Mouse (Mus musculus): ENCODE data around the gene Kcnt1. TPM values are rescaled to one million over a fixed set of nuclear protein-coding genes. Genes with fewer than 3 reads are reported as not detected.

Gene Kcnt1
- total and polyA plus RNA-seq, 3 experiments, result 0.04 TPM; not detected in 2

DNA sequence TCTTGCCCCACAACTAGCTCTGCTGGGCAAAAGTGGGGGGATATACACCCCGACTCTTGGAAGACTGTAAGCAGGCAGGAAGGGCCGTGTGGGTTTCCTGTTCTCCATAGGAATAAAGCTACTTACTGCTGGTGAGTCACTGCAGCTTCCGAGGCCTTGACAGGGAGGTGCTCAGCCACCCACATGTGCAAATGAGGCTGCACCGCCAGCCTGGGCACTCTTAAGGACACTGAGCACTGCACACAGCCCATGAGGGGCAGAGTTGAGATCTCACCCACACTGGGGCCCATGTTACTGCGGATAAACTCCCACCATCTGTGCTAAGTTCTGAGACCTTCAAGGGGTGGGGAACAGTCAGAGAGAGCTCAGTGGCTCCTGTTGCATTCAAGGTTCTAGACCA is 3.1 kb downstream of the Kcnt1 start:
- H3K27me3 ChIP-seq (replicated peaks), result peaks cover 80% of the 10 kb centered on the region
- no peak overlapping the region for H3K9ac ChIP-seq (ENCODE audit: insufficient read depth, low read depth)
- no peak overlapping the region for H3K4me3 ChIP-seq (replicated peaks in 1 of 3; ENCODE audit: low read depth in 2 of 3, low read length in 2 of 3, poor library complexity in 1 of 3)

GRCm38 (mm10) chr2:25877250-25877735 is 13.8 kb downstream of the Kcnt1 start:
- peaks cover 90% of the 10 kb centered on the region for H3K27me3 ChIP-seq (replicated peaks)
- H3K4me1 ChIP-seq (ENCODE audit: control insufficient read depth in 1 of 2, insufficient read depth in 2 of 2), result no peaks in the 10 kb centered on the region
- dilution Hi-C loops (cut with MboI; ENCODE audit: extremely low pct_ligation_motif_present, extremely low pct_unique_long_range_greater_than_20kb, low sequenced_read_pairs), result no loop called here
- H3K4me2 ChIP-seq (ENCODE audit: insufficient read depth, low read depth, poor library complexity, severe bottlenecking), result no peak overlapping the region
- H3K9ac ChIP-seq (ENCODE audit: insufficient read depth, low read depth), result no peak overlapping the region
- TF ChIP-seq ZKSCAN1 (IDR thresholded peaks at IDR 0.05; ENCODE audit: borderline replicate concordance, low read depth, low read length) (no peak), ELF1 (IDR thresholded peaks at IDR 0.05; ENCODE audit: low read depth, low read length) (no peak), TBP (conservative IDR thresholded peaks at IDR 0.05; ENCODE audit: low read depth, low read length) (no peak), NRF1 (IDR thresholded peaks at IDR 0.05; ENCODE audit: low read depth, low read length) (no peak), CHD2 (IDR thresholded peaks at IDR 0.05; ENCODE audit: low read length) (no peak), RCOR1 (conservative IDR thresholded peaks at IDR 0.05; ENCODE audit: low read depth, low read length) (no peak), SMC3 (IDR thresholded peaks at IDR 0.05; ENCODE audit: low read depth, low read length) (no peak), ETS1 (conservative IDR thresholded peaks at IDR 0.05; ENCODE audit: low read depth, low read length) (no peak)
- H3K9me3 ChIP-seq (replicated peaks; ENCODE audit: low read length), result peaks cover 16% of the 10 kb centered on the region
- no peak for DNase-seq (ENCODE audit: extremely low read depth)
- H3K36me3 ChIP-seq (replicated peaks in 1 of 2; ENCODE audit: control insufficient read depth in 1 of 2, insufficient read depth in 1 of 2, low read length in 1 of 2), result no peaks in the 10 kb centered on the region
- in situ Hi-C loops (cut with MboI; ENCODE audit: low pct_ligation_motif_present, low pct_unique_long_range_greater_than_20kb, low sequenced_read_pairs), result no loop called here
- no peaks in the 10 kb centered on the region for H3K79me2 ChIP-seq (replicated peaks; ENCODE audit: control insufficient read depth, extremely low read depth, insufficient read depth, poor library complexity, severe bottlenecking)
- no peak overlapping the region for H3K27ac ChIP-seq (ENCODE audit: insufficient read depth, low read depth)
- no peak overlapping the region for H3K4me3 ChIP-seq (replicated peaks in 1 of 3; ENCODE audit: low read depth in 2 of 3, low read length in 2 of 3, poor library complexity in 1 of 3)

More for the DNA sequence above, 3.1 kb downstream of the Kcnt1 start:
- in situ Hi-C loops (cut with MboI; ENCODE audit: low pct_ligation_motif_present, low pct_unique_long_range_greater_than_20kb, low sequenced_read_pairs), result no loop called here
- H3K4me2 ChIP-seq (ENCODE audit: insufficient read depth, low read depth, poor library complexity, severe bottlenecking), result no peak overlapping the region
- H3K36me3 ChIP-seq (replicated peaks in 1 of 2; ENCODE audit: control insufficient read depth in 1 of 2, insufficient read depth in 1 of 2, low read length in 1 of 2), result no peaks in the 10 kb centered on the region
- no peak for DNase-seq (ENCODE audit: extremely low read depth)
- no peak overlapping the region for H3K27ac ChIP-seq (ENCODE audit: insufficient read depth, low read depth)
- no peaks in the 10 kb centered on the region for H3K4me1 ChIP-seq (ENCODE audit: control insufficient read depth in 1 of 2, insufficient read depth in 2 of 2)
- H3K9me3 ChIP-seq (replicated peaks; ENCODE audit: low read length), result no peaks in the 10 kb centered on the region
- dilution Hi-C loops (cut with MboI; ENCODE audit: extremely low pct_ligation_motif_present, extremely low pct_unique_long_range_greater_than_20kb, low sequenced_read_pairs), result no loop called here
- TF ChIP-seq SIN3A (IDR thresholded peaks at IDR 0.05; ENCODE audit: low read length) (no peak), ETS1 (conservative IDR thresholded peaks at IDR 0.05; ENCODE audit: low read depth, low read length) (no peak), IRF4 (IDR thresholded peaks at IDR 0.05; ENCODE audit: low read depth, low read length) (no peak), BHLHE40 (IDR thresholded peaks at IDR 0.05; ENCODE audit: low read depth, low read length) (no peak), POLR2AphosphoS2 (IDR thresholded peaks at IDR 0.05; ENCODE audit: low read depth, low read length) (no peak), NELFE (IDR thresholded peaks at IDR 0.05; ENCODE audit: low read depth, low read length) (no peak), HCFC1 (IDR thresholded peaks at IDR 0.05; ENCODE audit: low read depth, low read length) (no peak), MAZ (IDR thresholded peaks at IDR 0.05; ENCODE audit: low read depth, low read length) (no peak), JUN (IDR thresholded peaks at IDR 0.05; ENCODE audit: insufficient read depth, low read depth, low read length) (no peak), NRF1 (IDR thresholded peaks at IDR 0.05; ENCODE audit: low read depth, low read length) (no peak), ZKSCAN1 (IDR thresholded peaks at IDR 0.05; ENCODE audit: borderline replicate concordance, low read depth, low read length) (no peak), GABPA (IDR thresholded peaks at IDR 0.05; ENCODE audit: insufficient replicate concordance, low read depth, low read length) (no peak), KAT2A (IDR thresholded peaks at IDR 0.05; ENCODE audit: insufficient replicate concordance, low read length) (no peak), RAD21 (IDR thresholded peaks at IDR 0.05; ENCODE audit: low read depth, low read length) (no peak), RCOR1 (conservative IDR thresholded peaks at IDR 0.05; ENCODE audit: low read depth, low read length) (no peak), CHD2 (IDR thresholded peaks at IDR 0.05; ENCODE audit: low read length) (no peak), USF1 (IDR thresholded peaks at IDR 0.05; ENCODE audit: low read depth, low read length) (no peak), MXI1 (IDR thresholded peaks at IDR 0.05; ENCODE audit: low read depth, low read length) (no peak), PAX5 (IDR thresholded peaks at IDR 0.05; ENCODE audit: low read length) (no peak), MEF2A (IDR thresholded peaks at IDR 0.05; ENCODE audit: borderline replicate concordance, low read depth, low read length) (no peak)
- H3K79me2 ChIP-seq (replicated peaks; ENCODE audit: control insufficient read depth, extremely low read depth, insufficient read depth, poor library complexity, severe bottlenecking), result no peaks in the 10 kb centered on the region

All from CH12.LX (cell line).